Mouse (Mus musculus): ENCODE results near the gene Arpin. TPM values are rescaled to one million over a fixed set of nuclear protein-coding genes. Genes with fewer than 3 reads are reported as not detected.

Gene Arpin
- polyA plus RNA-seq, 1 experiment, result 16.8 TPM

GRCm38 (mm10) chr7:79894790-79895189 lies 40.4 kb downstream of the Arpin start:
- DNase-seq (ENCODE audit: extremely low spot score in 1 of 2, low spot score in 1 of 2), result no peak

GRCm38 (mm10) chr7:79892576-79893428 lies 42.4 kb downstream of the Arpin start:
- no peak for DNase-seq (ENCODE audit: extremely low spot score in 1 of 2, low spot score in 1 of 2)

DNA sequence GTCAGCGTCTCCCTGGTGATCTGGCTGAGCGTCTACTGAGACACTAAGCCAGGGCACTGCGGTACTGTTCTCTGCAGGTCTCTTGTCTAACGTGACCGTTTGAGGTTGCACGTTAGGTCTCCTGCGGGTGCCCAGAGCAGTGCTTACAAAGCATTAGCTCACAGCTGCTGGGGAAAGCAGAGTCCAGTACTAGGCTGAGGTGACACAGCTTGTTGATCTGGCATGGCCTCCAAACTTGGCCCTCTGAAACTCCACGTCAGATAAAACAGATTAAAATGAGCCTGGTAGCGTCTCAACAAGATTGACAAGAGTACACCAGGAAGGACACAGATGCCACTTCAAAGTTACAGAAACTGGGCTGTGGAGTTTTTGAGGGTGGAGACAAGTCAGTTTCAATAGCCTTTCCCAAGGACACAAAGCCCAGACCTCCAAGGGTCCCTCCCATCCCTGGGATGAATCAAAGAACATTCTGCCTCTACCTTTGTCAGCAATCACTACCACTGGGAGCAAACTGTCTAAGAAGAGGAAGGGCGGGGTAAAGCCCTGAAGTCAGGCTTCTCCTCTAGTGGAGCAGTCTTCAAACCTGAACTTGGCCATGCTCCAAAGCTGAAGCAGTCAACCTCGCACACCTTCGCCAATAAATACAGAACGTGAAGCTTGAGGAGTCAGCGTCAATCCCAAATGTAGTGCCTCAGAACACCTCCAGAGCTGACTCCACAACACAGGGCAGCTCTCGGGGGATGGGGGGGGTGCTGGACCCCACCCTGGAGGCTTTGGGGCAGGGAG lies 44.5 kb downstream of the Arpin start:
- no peak for DNase-seq (ENCODE audit: extremely low spot score in 1 of 2, low spot score in 1 of 2)

GRCm38 (mm10) chr7:79888603-79889002 lies 46.6 kb downstream of the Arpin start:
- DNase-seq (ENCODE audit: extremely low spot score in 1 of 2, low spot score in 1 of 2), result no peak

DNA sequence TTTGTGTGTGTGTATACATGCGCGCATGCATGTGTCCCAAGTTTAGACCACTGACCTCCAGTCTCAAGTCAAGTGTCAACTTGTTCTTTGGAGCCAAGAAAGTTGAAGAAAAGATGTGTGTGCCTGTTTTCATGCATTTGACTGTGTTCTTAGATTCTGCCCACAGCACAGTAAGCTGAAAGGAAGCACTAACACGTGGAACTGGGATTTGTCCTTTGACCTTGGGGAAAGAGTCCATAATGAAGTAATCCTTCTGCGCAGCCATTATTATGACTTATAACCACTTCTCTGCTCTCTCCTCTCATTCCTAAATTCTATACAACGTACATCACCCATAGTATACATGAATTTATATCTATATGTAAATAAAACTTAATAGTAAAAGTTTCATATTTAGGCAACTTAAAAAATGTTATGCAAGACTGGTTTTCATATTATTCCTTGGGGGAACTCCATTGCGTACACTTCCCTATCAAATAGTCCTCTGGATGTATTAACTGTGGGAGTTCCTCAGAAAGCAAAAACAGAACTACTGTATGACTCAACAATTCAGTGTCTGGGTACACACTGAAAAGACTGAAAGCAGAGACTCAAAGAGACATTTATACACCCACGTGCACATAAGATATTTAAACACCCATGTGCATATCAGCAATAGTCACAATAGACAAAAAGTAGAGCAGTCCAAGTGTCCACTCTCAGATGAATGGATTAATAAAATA lies 51.4 kb downstream of the Arpin start:
- no peak for DNase-seq (ENCODE audit: extremely low spot score in 1 of 2, low spot score in 1 of 2)

DNA sequence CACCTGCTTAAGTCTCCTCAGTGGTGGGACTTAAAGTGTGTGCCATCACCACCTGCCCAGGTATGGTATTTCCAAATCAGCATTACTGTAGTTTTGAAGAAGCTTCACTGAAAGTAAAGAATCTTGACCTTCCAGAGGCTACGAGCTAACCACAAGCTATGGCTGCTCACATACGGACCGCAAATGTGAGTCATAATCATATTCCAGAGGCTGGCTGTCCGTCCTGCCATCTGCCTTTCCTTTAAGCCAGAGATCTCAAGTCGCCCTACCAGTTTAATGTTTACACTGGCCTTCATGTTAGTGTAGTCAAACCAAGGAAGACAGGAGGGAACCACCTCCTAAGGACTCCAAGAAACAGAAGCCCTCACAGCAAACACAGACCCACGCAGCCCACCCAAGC lies 53.3 kb downstream of the Arpin start:
- DNase-seq (ENCODE audit: extremely low spot score in 1 of 2, low spot score in 1 of 2), result no peak

DNA sequence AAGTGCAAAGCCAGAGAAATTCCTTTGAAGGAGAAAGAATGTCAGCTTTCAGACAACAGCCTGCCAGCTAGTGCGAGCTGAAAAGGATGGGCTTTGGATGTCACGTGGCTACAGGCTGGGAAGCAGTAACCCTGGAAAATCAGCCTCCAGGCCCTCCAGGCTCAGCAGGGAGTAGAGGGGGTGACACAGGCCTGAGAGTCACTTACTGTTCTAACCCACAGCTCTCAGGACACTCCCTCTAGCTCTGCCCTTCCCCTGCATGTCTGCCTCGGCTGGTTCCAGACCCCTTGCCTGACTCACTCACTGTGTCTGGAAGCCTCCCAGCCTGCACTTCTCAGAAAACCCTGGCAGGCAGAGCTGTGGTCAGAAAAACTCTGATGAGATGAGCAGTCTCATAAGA lies 54.2 kb downstream of the Arpin start:
- no peak for DNase-seq (ENCODE audit: extremely low spot score in 1 of 2, low spot score in 1 of 2)

DNA sequence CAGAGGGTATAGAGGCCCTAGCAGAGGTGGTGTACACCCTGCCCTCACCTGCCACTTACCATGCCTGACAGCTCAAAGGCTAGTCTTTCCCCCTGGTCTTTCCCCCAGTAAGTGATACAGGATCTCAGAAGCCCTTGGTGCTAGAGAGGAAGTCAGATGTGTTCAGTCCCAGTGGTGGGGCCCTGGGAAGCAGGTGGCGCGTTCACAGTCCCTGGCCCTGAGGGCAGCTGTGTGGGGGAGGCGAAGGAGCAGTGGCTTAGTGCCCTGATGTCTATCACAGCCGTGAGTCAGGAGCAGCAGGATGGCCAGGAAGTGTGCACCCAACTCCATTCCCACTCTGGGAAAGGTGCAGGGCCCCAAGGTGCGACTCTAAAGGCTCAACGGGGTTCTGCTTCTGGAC lies 55.1 kb downstream of the Arpin start:
- no peak for DNase-seq (ENCODE audit: extremely low spot score in 1 of 2, low spot score in 1 of 2)

DNA sequence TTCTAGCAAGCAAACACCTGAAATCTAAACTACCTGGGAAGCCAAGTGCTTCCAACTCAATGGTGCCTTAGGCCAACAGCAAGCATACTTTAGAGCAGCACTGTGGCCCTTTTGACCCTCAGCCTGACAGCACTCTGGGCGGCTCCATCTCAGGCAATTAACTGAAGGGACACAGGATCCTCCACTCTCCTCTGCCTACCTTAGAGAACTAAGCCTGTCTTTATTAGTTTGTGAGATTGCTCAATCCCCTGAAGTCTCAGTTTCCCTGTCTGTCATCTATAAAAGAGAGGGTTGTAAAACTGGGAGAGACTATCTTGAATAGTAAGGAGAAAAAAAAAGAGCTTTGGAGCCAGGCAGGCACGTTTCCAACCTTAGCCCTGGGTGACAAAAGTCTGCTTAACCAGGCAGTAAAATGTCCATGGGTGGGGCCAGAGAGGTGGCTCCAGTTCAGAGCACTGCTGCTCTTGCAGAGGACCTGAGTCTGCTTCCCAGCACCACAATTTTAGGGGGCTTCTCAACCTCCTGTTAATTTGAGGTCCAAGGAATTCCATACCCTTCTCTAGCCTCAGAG lies 56.6 kb downstream of the Arpin start:
- DNase-seq (ENCODE audit: extremely low spot score in 1 of 2, low spot score in 1 of 2), result no peak

Other genes with a start within 250 kb of the Arpin start
- gene Kif7, start 219.6 kb downstream of the Arpin start, polyA plus RNA-seq (2012; rRNA removed), result 3.2 and 3.8 TPM in 2 replicates
- 0.14 and 0.25 TPM in 2 replicates for gene Plin1, start 202.5 kb downstream of the Arpin start, polyA plus RNA-seq (2012; rRNA removed)
- 19.1 and 19.2 TPM in 2 replicates for gene Pex11a, start 192.2 kb downstream of the Arpin start, polyA plus RNA-seq (2012; rRNA removed)
- 0.10 and 0.34 TPM in 2 replicates for gene Wdr93, start 192.2 kb downstream of the Arpin start, polyA plus RNA-seq (2012; rRNA removed)
- 0.16 and 0.19 TPM in 2 replicates for gene Mesp1, start 141.6 kb downstream of the Arpin start, polyA plus RNA-seq (2012; rRNA removed)
- gene Mesp2, start 124.6 kb downstream of the Arpin start, polyA plus RNA-seq (2012; rRNA removed), result 0.78 and 0.88 TPM in 2 replicates
- 5.4 and 5.9 TPM in 2 replicates for gene Anpep, start 74.3 kb downstream of the Arpin start, polyA plus RNA-seq (2012; rRNA removed)
- gene Ap3s2, start 14.7 kb downstream of the Arpin start, polyA plus RNA-seq (2012; rRNA removed), result 41.9 and 43.5 TPM in 2 replicates
- gene Zfp710, start 89.5 kb upstream of the Arpin start, polyA plus RNA-seq (2012; rRNA removed), result 19.5 and 20.2 TPM in 2 replicates
- 97.6 and 107 TPM in 2 replicates for gene Idh2, start 180.0 kb upstream of the Arpin start, polyA plus RNA-seq (2012; rRNA removed)